Mouse (Mus musculus): Measurements from ENCODE around the gene Tmem178b. TPM values are rescaled to one million over a fixed set of nuclear protein-coding genes. Genes with fewer than 3 reads are reported as not detected.

The Tmem178b gene
- polyA plus RNA-seq, 1 experiment = 0.02 TPM

- no peak overlapping the region for H3K4me2 ChIP-seq (ENCODE audit: low read depth)
- peaks cover 9% of the 10 kb centered on the region for H3K27me3 ChIP-seq (ENCODE audit: control insufficient read depth, insufficient read depth, insufficient read length)
- H3K4me3 ChIP-seq = no peak overlapping the region
- H3K36me3 ChIP-seq (ENCODE audit: control insufficient read depth, insufficient read depth) = no peaks in the 10 kb centered on the region
- H3K79me2 ChIP-seq (ENCODE audit: control insufficient read depth, insufficient read depth) = no peaks in the 10 kb centered on the region
- TF ChIP-seq POLR2A (IDR thresholded peaks at IDR 0.05; ENCODE audit: insufficient read length, low read depth) = no peak
- no peak for TF ChIP-seq TCF12 (IDR thresholded peaks at IDR 0.05; ENCODE audit: insufficient read depth, poor library complexity, severe bottlenecking)
- TF ChIP-seq TCF3 (IDR thresholded peaks at IDR 0.05; ENCODE audit: insufficient read length, low read depth) = no peak
- TF ChIP-seq MAX (IDR thresholded peaks at IDR 0.05; ENCODE audit: low read depth) = no peak
- TF ChIP-seq USF1 (IDR thresholded peaks at IDR 0.05; ENCODE audit: low read depth) = no peak
- no peak for TF ChIP-seq REST (IDR thresholded peaks at IDR 0.05; ENCODE audit: insufficient read depth, insufficient read length)
- TF ChIP-seq SRF (IDR thresholded peaks at IDR 0.05; ENCODE audit: control insufficient read depth, insufficient read length, low read depth) = no peak
- no peak for TF ChIP-seq CEBPB (IDR thresholded peaks at IDR 0.05; ENCODE audit: insufficient read depth, poor library complexity, severe bottlenecking)
- no peak for TF ChIP-seq MYOG (IDR thresholded peaks at IDR 0.05; ENCODE audit: control insufficient read depth in 1 of 3, insufficient read depth in 1 of 3, insufficient read length in 2 of 3, low read depth in 2 of 3)
- TF ChIP-seq MYOD1 (IDR thresholded peaks at IDR 0.05; ENCODE audit: control insufficient read depth in 1 of 3, insufficient read length in 2 of 3, low read depth in 2 of 3) = no peak
- TF ChIP-seq E2F4 (IDR thresholded peaks at IDR 0.05; ENCODE audit: insufficient read depth) = no peak
- TF ChIP-seq POLR2AphosphoS2 (IDR thresholded peaks at IDR 0.05; ENCODE audit: insufficient read length, low read depth) = no peak
- no peak overlapping the region for H3ac ChIP-seq (ENCODE audit: control insufficient read depth, insufficient read length)
Observed at GRCm38 (mm10) chr6:40015711-40016460, 142.8 kb downstream of the Tmem178b start.

GRCm38 (mm10) chr6:40019396-40019795, 146.3 kb downstream of the Tmem178b start:
- no peak overlapping the region for H3K4me3 ChIP-seq
- no peaks in the 10 kb centered on the region for H3K36me3 ChIP-seq (ENCODE audit: control insufficient read depth, insufficient read depth)
- TF ChIP-seq E2F4 (IDR thresholded peaks at IDR 0.05; ENCODE audit: insufficient read depth) = no peak
- TF ChIP-seq MYOD1 (IDR thresholded peaks at IDR 0.05; ENCODE audit: control insufficient read depth in 1 of 3, insufficient read length in 2 of 3, low read depth in 2 of 3) = no peak
- TF ChIP-seq TCF3 (IDR thresholded peaks at IDR 0.05; ENCODE audit: insufficient read length, low read depth) = no peak
- no peak for TF ChIP-seq REST (IDR thresholded peaks at IDR 0.05; ENCODE audit: insufficient read depth, insufficient read length)
- TF ChIP-seq SRF (IDR thresholded peaks at IDR 0.05; ENCODE audit: control insufficient read depth, insufficient read length, low read depth) = no peak
- no peak for TF ChIP-seq MYOG (IDR thresholded peaks at IDR 0.05; ENCODE audit: control insufficient read depth in 1 of 3, insufficient read depth in 1 of 3, insufficient read length in 2 of 3, low read depth in 2 of 3)
- no peak for TF ChIP-seq POLR2A (IDR thresholded peaks at IDR 0.05; ENCODE audit: insufficient read length, low read depth)
- no peak for TF ChIP-seq USF1 (IDR thresholded peaks at IDR 0.05; ENCODE audit: low read depth)
- TF ChIP-seq CEBPB (IDR thresholded peaks at IDR 0.05; ENCODE audit: insufficient read depth, poor library complexity, severe bottlenecking) = no peak
- no peak for TF ChIP-seq MAX (IDR thresholded peaks at IDR 0.05; ENCODE audit: low read depth)
- no peak for TF ChIP-seq TCF12 (IDR thresholded peaks at IDR 0.05; ENCODE audit: insufficient read depth, poor library complexity, severe bottlenecking)
- no peak for TF ChIP-seq POLR2AphosphoS2 (IDR thresholded peaks at IDR 0.05; ENCODE audit: insufficient read length, low read depth)

GRCm38 (mm10) chr6:40023592-40024335, 150.7 kb downstream of the Tmem178b start:
- TF ChIP-seq MYOG (IDR thresholded peaks at IDR 0.05; ENCODE audit: control insufficient read depth in 1 of 3, insufficient read depth in 1 of 3, insufficient read length in 2 of 3, low read depth in 2 of 3) = no peak
- TF ChIP-seq USF1 (IDR thresholded peaks at IDR 0.05; ENCODE audit: low read depth) = no peak
- no peak for TF ChIP-seq POLR2AphosphoS2 (IDR thresholded peaks at IDR 0.05; ENCODE audit: insufficient read length, low read depth)
- TF ChIP-seq CEBPB (IDR thresholded peaks at IDR 0.05; ENCODE audit: insufficient read depth, poor library complexity, severe bottlenecking) = no peak
- TF ChIP-seq MAX (IDR thresholded peaks at IDR 0.05; ENCODE audit: low read depth) = no peak
- no peak for TF ChIP-seq REST (IDR thresholded peaks at IDR 0.05; ENCODE audit: insufficient read depth, insufficient read length)
- no peak for TF ChIP-seq TCF12 (IDR thresholded peaks at IDR 0.05; ENCODE audit: insufficient read depth, poor library complexity, severe bottlenecking)
- TF ChIP-seq POLR2A (IDR thresholded peaks at IDR 0.05; ENCODE audit: insufficient read length, low read depth) = no peak
- TF ChIP-seq SRF (IDR thresholded peaks at IDR 0.05; ENCODE audit: control insufficient read depth, insufficient read length, low read depth) = no peak
- TF ChIP-seq TCF3 (IDR thresholded peaks at IDR 0.05; ENCODE audit: insufficient read length, low read depth) = no peak
- Histone ChIP-seq H3K36me3 (ENCODE audit: control insufficient read depth, insufficient read depth) (no peaks in the 10 kb centered on the region), H3K4me3 (no peak overlapping the region), H3ac (ENCODE audit: control insufficient read depth, insufficient read length) (no peak overlapping the region), H3K79me2 (ENCODE audit: control insufficient read depth, insufficient read depth) (no peaks in the 10 kb centered on the region), H3K27me3 (ENCODE audit: control insufficient read depth, insufficient read depth, insufficient read length) (no peaks in the 10 kb centered on the region), H3K4me2 (ENCODE audit: low read depth) (no peak overlapping the region)

More at GRCm38 (mm10) chr6:40019396-40019795, 146.3 kb downstream of the Tmem178b start:
- Histone ChIP-seq H3K79me2 (ENCODE audit: control insufficient read depth, insufficient read depth) (no peaks in the 10 kb centered on the region), H3K4me2 (ENCODE audit: low read depth) (no peak overlapping the region), H3K27me3 (ENCODE audit: control insufficient read depth, insufficient read depth, insufficient read length) (peaks cover 9% of the 10 kb centered on the region), H3ac (ENCODE audit: control insufficient read depth, insufficient read length) (no peak overlapping the region)

- Histone ChIP-seq H3ac (ENCODE audit: control insufficient read depth, insufficient read length) (no peak overlapping the region), H3K4me3 (no peak overlapping the region), H3K36me3 (ENCODE audit: control insufficient read depth, insufficient read depth) (no peaks in the 10 kb centered on the region), H3K79me2 (ENCODE audit: control insufficient read depth, insufficient read depth) (no peaks in the 10 kb centered on the region), H3K4me2 (ENCODE audit: low read depth) (no peak overlapping the region), H3K27me3 (ENCODE audit: control insufficient read depth, insufficient read depth, insufficient read length) (no peaks in the 10 kb centered on the region)
- TF ChIP-seq CEBPB (IDR thresholded peaks at IDR 0.05; ENCODE audit: insufficient read depth, poor library complexity, severe bottlenecking) = no peak
- no peak for TF ChIP-seq POLR2A (IDR thresholded peaks at IDR 0.05; ENCODE audit: insufficient read length, low read depth)
- no peak for TF ChIP-seq TCF12 (IDR thresholded peaks at IDR 0.05; ENCODE audit: insufficient read depth, poor library complexity, severe bottlenecking)
- no peak for TF ChIP-seq REST (IDR thresholded peaks at IDR 0.05; ENCODE audit: insufficient read depth, insufficient read length)
- TF ChIP-seq SRF (IDR thresholded peaks at IDR 0.05; ENCODE audit: control insufficient read depth, insufficient read length, low read depth) = no peak
- no peak for TF ChIP-seq USF1 (IDR thresholded peaks at IDR 0.05; ENCODE audit: low read depth)
- TF ChIP-seq POLR2AphosphoS2 (IDR thresholded peaks at IDR 0.05; ENCODE audit: insufficient read length, low read depth) = no peak
- no peak for TF ChIP-seq MYOG (IDR thresholded peaks at IDR 0.05; ENCODE audit: control insufficient read depth in 1 of 3, insufficient read depth in 1 of 3, insufficient read length in 2 of 3, low read depth in 2 of 3)
- no peak for TF ChIP-seq E2F4 (IDR thresholded peaks at IDR 0.05; ENCODE audit: insufficient read depth)
- TF ChIP-seq MAX (IDR thresholded peaks at IDR 0.05; ENCODE audit: low read depth) = no peak
- TF ChIP-seq TCF3 (IDR thresholded peaks at IDR 0.05; ENCODE audit: insufficient read length, low read depth) = no peak
- no peak for TF ChIP-seq MYOD1 (IDR thresholded peaks at IDR 0.05; ENCODE audit: control insufficient read depth in 1 of 3, insufficient read length in 2 of 3, low read depth in 2 of 3)
Observed at GRCm38 (mm10) chr6:40024336-40024934, 151.4 kb downstream of the Tmem178b start.

Measured in myocyte (in vitro differentiated cells).